Mouse (Mus musculus): ENCODE measurements around the gene Fam110c. TPM values are rescaled to one million over a fixed set of nuclear protein-coding genes. Genes with fewer than 3 reads are reported as not detected.
"Not testable (repeated sequence)": the region's sequence is repeated elsewhere in the genome, so short reads cannot be mapped to it uniquely, and the experiment has no call there.

The Fam110c gene
- polyA plus RNA-seq (2014; fragmentation: Nextera tagmentation; extraction: Ambion mirVana), result not detected in 2 replicates

DNA sequence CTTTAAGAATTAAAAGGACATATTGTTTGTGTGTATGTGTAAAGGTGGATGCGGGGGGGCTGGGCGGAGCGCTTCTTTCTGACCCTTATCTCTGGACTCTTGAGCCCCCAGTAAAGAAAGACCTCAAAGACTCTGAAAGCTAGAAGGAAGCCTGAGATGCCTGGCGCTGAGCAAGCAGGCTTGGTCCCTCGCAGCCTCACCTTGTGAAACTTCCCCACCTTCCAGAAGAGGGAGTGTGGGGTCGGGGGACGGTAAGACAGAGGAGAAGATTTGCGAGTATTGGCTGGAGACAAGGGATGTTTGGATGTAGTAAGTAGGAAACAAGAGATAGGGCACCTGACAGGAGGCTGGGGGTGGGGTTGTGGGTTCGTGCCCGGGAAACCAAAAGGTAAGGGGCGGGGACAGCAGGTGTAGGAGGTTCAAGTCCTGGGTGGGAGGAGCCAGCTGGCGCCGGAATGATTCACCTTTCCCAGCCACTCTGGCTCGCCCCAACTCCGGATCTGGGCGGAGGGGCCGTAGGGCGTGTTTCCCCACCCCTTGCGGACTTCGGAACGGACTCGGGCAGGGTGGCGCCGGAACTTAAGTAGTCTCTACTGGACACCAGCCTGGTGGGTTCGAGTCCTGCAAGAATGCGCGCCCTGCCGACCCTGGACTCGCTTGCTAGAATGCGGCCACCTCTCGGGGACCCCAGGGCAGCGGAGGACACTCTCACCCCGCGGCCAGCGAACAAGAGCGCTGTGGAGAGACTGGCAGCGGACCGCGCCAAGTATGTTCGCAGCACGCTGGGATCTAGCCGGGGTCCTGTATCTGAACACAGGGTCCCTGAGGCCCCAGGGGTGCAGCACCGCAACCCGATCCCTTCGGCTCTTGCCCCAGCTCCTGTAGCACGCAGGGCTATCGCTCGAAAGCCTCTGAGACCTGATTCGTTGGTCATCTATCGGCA, at the start of gene Fam110c:
Gene Fam110c, plus strand, starts transcription at position 450 of the 943 bp plus-strand sequence.
- Histone ChIP-seq H3K9ac (peak within 1 kb of the TSS; percentile 45; the same call in 1 of the 2 replicates), H3K9me3 (ENCODE audit: control insufficient read depth, low read length) (no peaks in the 10 kb centered on the region), H3K4me1 (replicated peaks; ENCODE audit: control insufficient read depth, insufficient read depth, low read length) (peaks cover 16% of the 10 kb centered on the region), H3K4me2 (replicated peaks) (peak within 1 kb of the TSS; percentile 98), H3K4me3 (replicated peaks; ENCODE audit: low read length) (peak within 1 kb of the TSS; percentile 41), H3K36me3 (replicated peaks; ENCODE audit: control insufficient read depth, insufficient read depth) (no peaks in the 10 kb centered on the region), H3K27me3 (ENCODE audit: control insufficient read depth, insufficient read depth, low read length) (peaks cover 51% of the 10 kb centered on the region), H3K27ac (no peak within 1 kb of the TSS)
- DNase-seq (ENCODE audit: low spot score), result no peak
- WGBS, result 2% methylated on average over 50 of the region's 50 CpGs
- ATAC-seq (ENCODE audit: low FRiP score), result peak; percentile 76

- Histone ChIP-seq H3K4me3 (replicated peaks; ENCODE audit: low read length) (no peak overlapping the region), H3K4me2 (replicated peaks) (no peak overlapping the region), H3K27ac (no peak overlapping the region), H3K27me3 (ENCODE audit: control insufficient read depth, insufficient read depth, low read length) (no peaks in the 10 kb centered on the region), H3K9me3 (ENCODE audit: control insufficient read depth, low read length) (no peaks in the 10 kb centered on the region), H3K36me3 (replicated peaks; ENCODE audit: control insufficient read depth, insufficient read depth) (no peaks in the 10 kb centered on the region), H3K9ac (no peak overlapping the region), H3K4me1 (replicated peaks; ENCODE audit: control insufficient read depth, insufficient read depth, low read length) (no peaks in the 10 kb centered on the region)
- no peak for DNase-seq (ENCODE audit: low spot score)
- no peak for ATAC-seq (ENCODE audit: low FRiP score)
- 74% methylated on average over 7 of the region's 7 CpGs for WGBS
Measured at GRCm38 (mm10) chr12:31026423-31026822, 47.2 kb upstream of the Fam110c start.

DNA sequence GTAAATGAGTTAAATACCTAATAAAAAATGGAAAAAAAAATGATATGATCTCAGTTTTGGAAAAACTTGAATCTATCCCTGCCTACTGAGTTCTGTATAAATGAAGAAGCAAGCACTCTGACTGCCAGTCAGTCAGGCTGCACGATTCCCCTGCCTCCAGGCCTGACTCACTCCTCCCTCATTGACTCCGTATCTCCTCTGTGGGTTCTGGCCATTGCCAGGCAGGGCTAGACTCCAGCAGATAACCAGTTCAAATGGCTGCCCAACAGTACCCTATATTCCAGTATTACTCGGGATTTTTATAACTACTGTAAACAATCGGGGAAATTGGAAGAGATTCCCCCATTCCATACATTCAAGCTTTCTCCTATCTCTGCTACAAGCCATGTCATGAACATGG, 21.6 kb upstream of the Fam110c start:
- DNase-seq (ENCODE audit: low spot score), result no peak
- Histone ChIP-seq H3K4me1 (replicated peaks; ENCODE audit: control insufficient read depth, insufficient read depth, low read length) (no peaks in the 10 kb centered on the region), H3K27me3 (ENCODE audit: control insufficient read depth, insufficient read depth, low read length) (no peaks in the 10 kb centered on the region), H3K9ac (no peak overlapping the region), H3K9me3 (ENCODE audit: control insufficient read depth, low read length) (no peaks in the 10 kb centered on the region), H3K4me2 (replicated peaks) (no peak overlapping the region), H3K27ac (no peak overlapping the region), H3K36me3 (replicated peaks; ENCODE audit: control insufficient read depth, insufficient read depth) (no peaks in the 10 kb centered on the region), H3K4me3 (replicated peaks; ENCODE audit: low read length) (no peak overlapping the region)
- ATAC-seq (ENCODE audit: low FRiP score), result no peak
- WGBS, result 87% methylated on average over 4 of the region's 4 CpGs

DNA sequence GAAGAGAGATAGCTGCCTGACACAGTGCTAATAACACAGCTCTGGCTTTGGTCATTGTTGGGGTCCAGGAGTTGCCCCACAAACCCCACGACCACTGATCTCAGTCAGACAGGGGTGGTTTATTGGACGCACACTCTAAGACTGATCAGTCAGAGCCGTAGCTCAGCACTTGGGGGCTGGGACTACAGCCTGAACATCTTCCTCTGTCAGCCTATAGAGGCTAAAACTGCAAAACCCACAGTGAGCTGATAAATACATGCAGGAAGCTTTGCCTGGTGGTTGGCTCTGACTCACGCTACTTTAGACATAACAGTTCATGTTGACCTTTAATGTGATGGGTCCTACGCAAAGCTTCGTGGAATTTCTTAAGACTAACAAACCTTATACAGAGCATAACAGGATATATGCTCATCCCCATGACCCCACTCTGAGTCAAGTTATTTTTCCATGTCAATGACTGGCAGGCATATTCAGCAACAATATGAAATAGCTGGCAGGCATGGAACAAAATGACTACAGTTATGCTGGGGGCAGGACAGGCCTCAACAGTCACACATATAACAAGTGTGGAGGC, 17.3 kb upstream of the Fam110c start:
- WGBS, result 86% methylated on average over 6 of the region's 6 CpGs
- no peak for ATAC-seq (ENCODE audit: low FRiP score)

DNA sequence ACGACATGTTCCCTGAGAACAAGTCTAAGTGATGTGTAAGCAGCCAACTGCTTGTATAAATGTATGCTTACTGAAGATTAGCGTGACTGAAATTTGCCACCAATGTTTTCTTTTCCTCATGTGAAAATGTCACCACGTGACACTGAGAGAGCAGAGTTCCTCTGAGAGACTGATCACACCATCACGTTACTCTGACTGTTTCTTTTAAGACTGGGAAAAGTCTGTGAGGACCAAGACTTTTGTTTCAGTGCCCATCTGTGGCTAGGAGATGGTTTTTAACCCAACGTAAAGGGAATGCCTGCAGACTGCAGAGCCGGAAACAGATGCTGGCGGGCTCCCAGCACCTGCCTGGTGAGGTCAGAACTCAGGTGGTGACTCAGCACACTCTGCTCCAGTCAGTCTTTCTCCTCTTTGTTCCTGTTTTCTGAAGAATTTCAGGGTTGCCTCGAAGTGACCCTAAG, 14.2 kb upstream of the Fam110c start:
- no peak overlapping the region for H3K27ac ChIP-seq
- H3K4me1 ChIP-seq (replicated peaks; ENCODE audit: control insufficient read depth, insufficient read depth, low read length), result no peaks in the 10 kb centered on the region
- 62% methylated on average over 8 of the region's 8 CpGs for WGBS
- no peaks in the 10 kb centered on the region for H3K27me3 ChIP-seq (ENCODE audit: control insufficient read depth, insufficient read depth, low read length)
- ATAC-seq (ENCODE audit: low FRiP score), result no peak
- H3K4me2 ChIP-seq (replicated peaks), result no peak overlapping the region
- no peak overlapping the region for H3K9ac ChIP-seq
- DNase-seq (ENCODE audit: low spot score), result no peak
- H3K9me3 ChIP-seq (ENCODE audit: control insufficient read depth, low read length), result no peaks in the 10 kb centered on the region
- no peak overlapping the region for H3K4me3 ChIP-seq (replicated peaks; ENCODE audit: low read length)
- H3K36me3 ChIP-seq (replicated peaks; ENCODE audit: control insufficient read depth, insufficient read depth), result no peaks in the 10 kb centered on the region

More for the DNA sequence above, 17.3 kb upstream of the Fam110c start:
- Histone ChIP-seq H3K27ac (no peak overlapping the region), H3K27me3 (ENCODE audit: control insufficient read depth, insufficient read depth, low read length) (no peaks in the 10 kb centered on the region), H3K36me3 (replicated peaks; ENCODE audit: control insufficient read depth, insufficient read depth) (no peaks in the 10 kb centered on the region), H3K9me3 (ENCODE audit: control insufficient read depth, low read length) (no peaks in the 10 kb centered on the region), H3K4me1 (replicated peaks; ENCODE audit: control insufficient read depth, insufficient read depth, low read length) (no peaks in the 10 kb centered on the region), H3K4me3 (replicated peaks; ENCODE audit: low read length) (no peak overlapping the region), H3K4me2 (replicated peaks) (no peak overlapping the region), H3K9ac (no peak overlapping the region)
- no peak for DNase-seq (ENCODE audit: low spot score)

- Histone ChIP-seq H3K9me3 (ENCODE audit: control insufficient read depth, low read length) (no peaks in the 10 kb centered on the region), H3K4me1 (replicated peaks; ENCODE audit: control insufficient read depth, insufficient read depth, low read length) (no peaks in the 10 kb centered on the region), H3K4me2 (replicated peaks) (no peak overlapping the region), H3K27ac (no peak overlapping the region), H3K27me3 (ENCODE audit: control insufficient read depth, insufficient read depth, low read length) (no peaks in the 10 kb centered on the region), H3K36me3 (replicated peaks; ENCODE audit: control insufficient read depth, insufficient read depth) (no peaks in the 10 kb centered on the region), H3K4me3 (replicated peaks; ENCODE audit: low read length) (no peak overlapping the region), H3K9ac (no peak overlapping the region)
- DNase-seq (ENCODE audit: low spot score), result no peak
- 57% methylated on average over 8 of the region's 8 CpGs for WGBS
- no peak for ATAC-seq (ENCODE audit: low FRiP score)
Measured at GRCm38 (mm10) chr12:31060245-31060644, 13.4 kb upstream of the Fam110c start.

- ATAC-seq (ENCODE audit: low FRiP score) (no peak), DNase-seq (ENCODE audit: low spot score) (no peak)
- no peak overlapping the region for H3K9ac ChIP-seq
- no peak overlapping the region for H3K4me3 ChIP-seq (replicated peaks; ENCODE audit: low read length)
- H3K4me1 ChIP-seq (replicated peaks; ENCODE audit: control insufficient read depth, insufficient read depth, low read length), result peaks cover 16% of the 10 kb centered on the region
- H3K36me3 ChIP-seq (replicated peaks; ENCODE audit: control insufficient read depth, insufficient read depth), result no peaks in the 10 kb centered on the region
- no peak overlapping the region for H3K27ac ChIP-seq
- WGBS, result 85% methylated on average over 5 of the region's 5 CpGs
- H3K27me3 ChIP-seq (ENCODE audit: control insufficient read depth, insufficient read depth, low read length), result peaks cover 41% of the 10 kb centered on the region
- no peaks in the 10 kb centered on the region for H3K9me3 ChIP-seq (ENCODE audit: control insufficient read depth, low read length)
- no peak overlapping the region for H3K4me2 ChIP-seq (replicated peaks)
Measured at GRCm38 (mm10) chr12:31071222-31071621, 2.4 kb upstream of the Fam110c start.

DNA sequence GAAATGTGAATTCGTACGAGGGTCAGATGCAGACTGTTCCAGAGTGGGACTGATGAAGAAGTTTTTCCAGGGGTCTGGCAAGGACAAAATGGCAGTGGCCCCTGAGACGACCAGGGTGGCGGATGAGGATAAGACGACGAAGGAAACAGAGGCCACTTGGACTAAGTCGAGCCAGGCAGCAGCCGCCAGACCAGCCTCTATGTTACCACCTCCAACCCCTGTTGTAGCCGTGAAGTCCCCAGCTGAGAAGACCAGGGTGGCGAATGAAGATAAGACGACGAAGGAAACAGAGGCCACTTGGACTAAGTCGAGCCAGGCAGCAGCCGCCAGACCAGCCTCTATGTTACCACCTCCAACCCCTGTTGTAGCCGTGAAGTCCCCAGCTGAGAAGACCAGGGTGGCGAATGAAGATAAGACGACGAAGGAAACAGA, 710 bp downstream of the Fam110c start:
- WGBS, result 0% methylated on average over 13 of the region's 18 CpGs
- Histone ChIP-seq H3K4me3 (replicated peaks; ENCODE audit: low read length) (peak overlapping the region; percentile 41), H3K4me2 (replicated peaks) (peak overlapping the region; percentile 98), H3K9ac (peak overlapping the region; percentile 45; the same call in 1 of the 2 replicates), H3K27me3 (ENCODE audit: control insufficient read depth, insufficient read depth, low read length) (peaks cover 51% of the 10 kb centered on the region), H3K4me1 (replicated peaks; ENCODE audit: control insufficient read depth, insufficient read depth, low read length) (peaks cover 16% of the 10 kb centered on the region)
- DNase-seq (ENCODE audit: low spot score); H3K27ac ChIP-seq; H3K36me3 ChIP-seq (replicated peaks; ENCODE audit: control insufficient read depth, insufficient read depth); H3K9me3 ChIP-seq (ENCODE audit: control insufficient read depth, low read length): not testable (repeated sequence)
- ATAC-seq (ENCODE audit: low FRiP score), result peak; percentile 55

DNA sequence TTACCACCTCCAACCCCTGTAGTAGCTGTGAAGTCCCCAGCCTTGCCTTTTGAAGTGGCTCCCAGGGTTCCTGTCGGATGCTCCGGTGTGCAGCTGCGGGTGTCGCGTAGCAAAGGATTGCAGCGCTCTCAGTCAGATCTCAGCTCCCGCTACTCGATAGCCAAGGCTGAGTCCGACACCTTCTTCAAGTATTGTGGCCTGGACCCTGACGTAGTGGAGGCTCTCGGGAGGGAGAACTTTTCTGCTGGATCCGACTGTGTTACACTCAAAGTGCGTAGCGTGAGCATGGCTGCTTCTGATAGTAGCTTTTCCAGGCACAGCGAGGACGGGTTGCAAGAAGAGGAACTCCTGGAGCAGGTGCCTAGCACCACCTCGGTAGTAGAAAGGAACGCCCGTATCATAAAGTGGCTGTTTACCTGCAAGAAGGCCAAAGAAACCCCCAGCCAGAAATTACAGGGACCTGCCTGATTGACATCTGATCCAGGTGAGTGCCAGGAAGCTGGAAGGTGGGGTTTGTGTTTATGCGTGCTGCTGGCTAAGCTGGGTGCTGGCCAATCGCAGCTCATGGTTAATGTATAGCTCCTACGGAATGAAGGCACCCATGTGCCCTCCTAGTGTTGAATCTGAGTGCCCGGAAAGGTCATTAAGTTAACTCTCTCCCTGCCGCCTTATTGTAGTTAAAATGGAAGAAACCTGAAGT, 1.3 kb downstream of the Fam110c start:
- ATAC-seq (ENCODE audit: low FRiP score) (peak; percentile 52; the same call in 1 of the 2 replicates), DNase-seq (ENCODE audit: low spot score) (peak; percentile 39)
- Histone ChIP-seq H3K4me1 (replicated peaks; ENCODE audit: control insufficient read depth, insufficient read depth, low read length) (peaks cover 16% of the 10 kb centered on the region), H3K4me2 (replicated peaks) (peak overlapping the region; percentile 98), H3K27ac (no peak overlapping the region), H3K9ac (no peak overlapping the region; the same call in 1 of the 2 replicates), H3K9me3 (ENCODE audit: control insufficient read depth, low read length) (no peaks in the 10 kb centered on the region), H3K4me3 (replicated peaks; ENCODE audit: low read length) (peak overlapping the region; percentile 41), H3K36me3 (replicated peaks; ENCODE audit: control insufficient read depth, insufficient read depth) (no peaks in the 10 kb centered on the region), H3K27me3 (ENCODE audit: control insufficient read depth, insufficient read depth, low read length) (peaks cover 51% of the 10 kb centered on the region)
- 3% methylated on average over 24 of the region's 24 CpGs for WGBS

All from hindbrain, embryonic 14.5 days (tissue).